Mouse (Mus musculus): ENCODE measurements around the gene Unc13a.

DNA sequence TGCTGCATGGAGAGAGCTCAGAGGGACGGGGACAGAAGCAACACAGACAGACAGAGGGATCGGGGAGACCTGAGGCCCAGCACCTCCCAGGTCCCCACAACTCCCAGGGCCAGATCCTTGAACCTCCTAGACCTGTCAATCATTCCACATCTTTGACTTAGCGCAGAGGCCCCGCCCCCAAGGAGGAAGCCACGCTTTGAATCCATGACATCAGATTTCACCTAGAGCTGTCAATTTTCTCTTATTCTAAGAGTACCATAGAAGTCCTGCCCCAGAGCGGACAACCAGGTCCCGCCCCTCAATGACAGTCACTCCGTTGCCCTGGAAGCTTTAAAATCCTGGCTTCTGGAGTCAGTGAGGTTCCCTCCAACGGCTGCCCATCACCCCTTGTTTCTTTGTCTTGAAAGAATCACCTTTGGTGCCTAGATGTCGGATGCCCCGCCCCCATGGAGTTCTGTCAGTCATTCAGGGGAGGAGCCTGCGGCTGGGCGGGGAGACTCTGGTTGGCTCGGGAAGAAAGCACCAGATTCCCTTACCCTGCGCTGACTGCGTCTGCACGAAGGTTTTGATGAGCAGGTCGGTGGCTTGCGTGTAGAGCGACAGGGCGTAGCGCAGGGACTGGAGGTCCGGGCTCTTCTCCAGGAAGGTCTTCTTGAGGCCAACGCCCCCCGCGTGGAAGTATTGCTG lies 37.4 kb downstream of the Unc13a start:
- TF ChIP-seq TAL1 (IDR thresholded peaks at IDR 0.05; ENCODE audit: low read length): no peak
- TF ChIP-seq GATA1 (IDR thresholded peaks at IDR 0.05; ENCODE audit: low read length): no peak

Data from erythroblast, embryonic 14.5 days (primary cell).